Mouse (Mus musculus): Measurements from ENCODE around the gene Hist1h2ao. TPM values are rescaled to one million over a fixed set of nuclear protein-coding genes. Genes with fewer than 3 reads are reported as not detected.
"Not testable (repeated sequence)": the region's sequence is repeated elsewhere in the genome, so short reads cannot be mapped to it uniquely, and the experiment has no call there.

The Hist1h2ao gene
- polyA plus RNA-seq, 1 experiment from 2014 or later, result not detected

- not testable (repeated sequence) for H3K9ac ChIP-seq (ENCODE audit: low read length); H3K27me3 ChIP-seq (replicated peaks; ENCODE audit: control insufficient read depth, insufficient read depth, low read length); H3K4me3 ChIP-seq (ENCODE audit: low read depth, low read length); ATAC-seq (replicated peaks; ENCODE audit: low FRiP score, low TSS enrichment, low read depth); H3K36me3 ChIP-seq (ENCODE audit: control insufficient read depth, insufficient read depth, low read length); H3K9me3 ChIP-seq (ENCODE audit: control insufficient read depth, low read length); H3K4me2 ChIP-seq (ENCODE audit: low read length); DNase-seq (ENCODE audit: low spot score); H3K4me1 ChIP-seq (replicated peaks; ENCODE audit: control insufficient read depth, insufficient read depth, low read length); H3K27ac ChIP-seq (ENCODE audit: low read depth)
Measured at GRCm38 (mm10) chr13:21797163-21797562, 13.1 kb upstream of the Hist1h2ao start.

DNA sequence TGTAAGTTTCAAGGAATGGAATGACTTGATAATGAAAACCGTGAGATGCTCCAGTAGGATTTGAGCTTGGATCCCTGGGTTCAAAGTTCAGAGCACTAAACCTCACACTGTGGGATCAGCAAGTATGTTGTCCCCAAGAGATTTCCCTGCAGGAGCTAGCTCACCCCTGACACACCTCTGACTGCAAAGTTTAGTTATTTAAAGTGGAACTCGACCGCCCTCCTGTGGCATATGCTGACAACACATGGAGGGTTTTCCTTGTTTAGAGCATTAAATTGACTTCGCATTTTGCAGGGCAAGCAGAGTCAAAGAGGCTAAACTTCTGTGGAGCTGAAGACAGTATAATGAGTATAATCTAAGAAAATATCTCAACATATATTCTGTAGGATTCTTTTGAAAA is 7.2 kb upstream of the Hist1h2ao start:
- peak; percentile 74; the same call in 1 of the 2 replicates for ATAC-seq (replicated peaks; ENCODE audit: low FRiP score, low TSS enrichment, low read depth)
- not testable (repeated sequence) for H3K4me3 ChIP-seq (ENCODE audit: low read depth, low read length); DNase-seq (ENCODE audit: low spot score); H3K9me3 ChIP-seq (ENCODE audit: control insufficient read depth, low read length); H3K9ac ChIP-seq (ENCODE audit: low read length); H3K27me3 ChIP-seq (replicated peaks; ENCODE audit: control insufficient read depth, insufficient read depth, low read length); H3K4me2 ChIP-seq (ENCODE audit: low read length); H3K36me3 ChIP-seq (ENCODE audit: control insufficient read depth, insufficient read depth, low read length); H3K27ac ChIP-seq (ENCODE audit: low read depth); H3K4me1 ChIP-seq (replicated peaks; ENCODE audit: control insufficient read depth, insufficient read depth, low read length)
- no CpG with 5 or more reads among the region's 4 CpGs for WGBS

DNA sequence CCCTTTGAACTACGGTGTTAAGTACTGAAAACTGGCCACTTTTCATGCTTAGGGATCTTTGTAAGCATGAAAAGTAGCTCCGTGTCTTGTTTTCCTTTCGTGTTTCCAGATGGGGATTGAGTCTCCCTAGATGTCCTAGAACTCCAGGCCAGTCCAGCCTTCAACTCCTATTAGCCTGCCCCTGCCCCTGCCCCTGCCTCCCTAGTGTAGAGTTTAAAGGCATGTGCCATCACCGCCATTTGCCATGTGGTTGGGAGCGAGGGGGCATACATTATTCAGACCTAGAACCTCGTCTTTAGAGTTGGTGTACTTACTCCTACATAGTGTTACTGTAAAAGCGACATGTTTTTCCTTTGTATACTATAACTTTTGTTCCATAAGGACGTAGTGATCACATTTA is 809 bp downstream of the Hist1h2ao start:
- not testable (repeated sequence) for H3K4me2 ChIP-seq (ENCODE audit: low read length); H3K9me3 ChIP-seq (ENCODE audit: control insufficient read depth, low read length); DNase-seq (ENCODE audit: low spot score); H3K9ac ChIP-seq (ENCODE audit: low read length); H3K4me1 ChIP-seq (replicated peaks; ENCODE audit: control insufficient read depth, insufficient read depth, low read length); H3K4me3 ChIP-seq (ENCODE audit: low read depth, low read length); H3K36me3 ChIP-seq (ENCODE audit: control insufficient read depth, insufficient read depth, low read length); H3K27me3 ChIP-seq (replicated peaks; ENCODE audit: control insufficient read depth, insufficient read depth, low read length); H3K27ac ChIP-seq (ENCODE audit: low read depth)
- peak; percentile 38 for ATAC-seq (replicated peaks; ENCODE audit: low FRiP score, low TSS enrichment, low read depth)
- no CpG with 5 or more reads among the region's 8 CpGs for WGBS

DNA sequence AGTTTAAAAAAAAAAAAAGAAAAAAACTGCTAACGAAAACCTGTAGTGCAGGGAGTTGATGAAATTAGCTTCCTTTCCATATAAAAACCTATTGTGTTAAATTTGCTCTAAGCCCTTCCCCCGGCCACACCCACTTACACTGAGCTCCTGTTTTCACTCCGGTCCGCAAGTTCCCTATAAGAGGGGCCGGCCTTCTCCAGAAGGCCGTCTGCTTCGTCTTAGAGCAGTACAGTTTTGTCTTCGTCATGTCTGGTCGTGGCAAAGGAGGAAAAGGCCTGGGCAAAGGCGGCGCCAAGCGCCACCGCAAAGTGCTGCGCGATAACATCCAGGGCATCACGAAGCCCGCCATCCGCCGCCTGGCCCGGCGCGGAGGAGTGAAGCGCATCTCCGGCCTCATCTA is 1.3 kb downstream of the Hist1h2ao start, which contains the start of gene Hist1h4m:
TSS of gene Hist1h4m (plus strand) at position 208 of the 400 bp plus-strand sequence.
- peak; percentile 70 for ATAC-seq (replicated peaks; ENCODE audit: low FRiP score, low TSS enrichment, low read depth)
- not testable (repeated sequence) for H3K4me1 ChIP-seq (replicated peaks; ENCODE audit: control insufficient read depth, insufficient read depth, low read length); H3K36me3 ChIP-seq (ENCODE audit: control insufficient read depth, insufficient read depth, low read length); H3K9ac ChIP-seq (ENCODE audit: low read length); H3K27me3 ChIP-seq (replicated peaks; ENCODE audit: control insufficient read depth, insufficient read depth, low read length); H3K4me3 ChIP-seq (ENCODE audit: low read depth, low read length); H3K9me3 ChIP-seq (ENCODE audit: control insufficient read depth, low read length); DNase-seq (ENCODE audit: low spot score); H3K27ac ChIP-seq (ENCODE audit: low read depth)
- no CpG with 5 or more reads among the region's 24 CpGs for WGBS
- H3K4me2 ChIP-seq (ENCODE audit: low read length), result peak within 1 kb of the TSS; percentile 34; the same call in 1 of the 2 replicates

DNA sequence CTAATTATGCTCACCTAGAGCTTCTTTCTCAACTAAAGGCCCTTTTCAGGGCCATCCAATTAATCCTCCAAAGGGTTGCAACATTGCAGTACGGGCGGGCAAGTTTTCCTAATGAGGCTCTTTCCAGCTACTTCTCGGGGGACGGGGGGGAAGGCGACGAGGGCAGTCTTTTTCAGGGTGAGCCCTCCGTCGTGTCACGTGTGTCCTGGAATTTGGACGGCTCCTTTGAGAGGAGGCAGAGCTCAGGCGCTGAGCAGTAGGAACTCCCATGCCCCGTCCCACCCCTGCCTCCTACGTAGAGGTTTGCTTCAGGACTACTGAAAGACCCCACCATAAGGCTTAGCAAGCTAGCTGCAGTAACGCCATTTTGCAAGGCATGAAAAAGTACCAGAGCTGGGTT is 1.8 kb downstream of the Hist1h2ao start:
- not testable (repeated sequence) for H3K27ac ChIP-seq (ENCODE audit: low read depth); H3K4me1 ChIP-seq (replicated peaks; ENCODE audit: control insufficient read depth, insufficient read depth, low read length); H3K36me3 ChIP-seq (ENCODE audit: control insufficient read depth, insufficient read depth, low read length); DNase-seq (ENCODE audit: low spot score); H3K9ac ChIP-seq (ENCODE audit: low read length); H3K27me3 ChIP-seq (replicated peaks; ENCODE audit: control insufficient read depth, insufficient read depth, low read length); H3K4me3 ChIP-seq (ENCODE audit: low read depth, low read length); H3K9me3 ChIP-seq (ENCODE audit: control insufficient read depth, low read length)
- 0% methylated on average over 11 of the region's 14 CpGs for WGBS
- peak; percentile 68 for ATAC-seq (replicated peaks; ENCODE audit: low FRiP score, low TSS enrichment, low read depth)
- peak overlapping the region; percentile 34; the same call in 1 of the 2 replicates for H3K4me2 ChIP-seq (ENCODE audit: low read length)

GRCm38 (mm10) chr13:21820082-21820890 is 10.0 kb downstream of the Hist1h2ao start:
- H3K36me3 ChIP-seq (ENCODE audit: control insufficient read depth, insufficient read depth, low read length); DNase-seq (ENCODE audit: low spot score); H3K9me3 ChIP-seq (ENCODE audit: control insufficient read depth, low read length); H3K4me2 ChIP-seq (ENCODE audit: low read length); H3K9ac ChIP-seq (ENCODE audit: low read length); ATAC-seq (replicated peaks; ENCODE audit: low FRiP score, low TSS enrichment, low read depth); H3K27ac ChIP-seq (ENCODE audit: low read depth); H3K4me1 ChIP-seq (replicated peaks; ENCODE audit: control insufficient read depth, insufficient read depth, low read length); H3K27me3 ChIP-seq (replicated peaks; ENCODE audit: control insufficient read depth, insufficient read depth, low read length); H3K4me3 ChIP-seq (ENCODE audit: low read depth, low read length): not testable (repeated sequence)
- 78% methylated on average over 6 of the region's 16 CpGs for WGBS

- no peaks in the 10 kb centered on the region for H3K27me3 ChIP-seq (replicated peaks; ENCODE audit: control insufficient read depth, insufficient read depth, low read length)
- H3K4me2 ChIP-seq (ENCODE audit: low read length), result no peak overlapping the region
- ATAC-seq (replicated peaks; ENCODE audit: low FRiP score, low TSS enrichment, low read depth) (no peak), DNase-seq (ENCODE audit: low spot score) (peak; percentile 39)
- no peak overlapping the region for H3K4me3 ChIP-seq (ENCODE audit: low read depth, low read length)
- H3K27ac ChIP-seq (ENCODE audit: low read depth), result no peak overlapping the region
- 59% methylated on average over 3 of the region's 3 CpGs for WGBS
- H3K9me3 ChIP-seq (ENCODE audit: control insufficient read depth, low read length), result no peaks in the 10 kb centered on the region
- no peaks in the 10 kb centered on the region for H3K36me3 ChIP-seq (ENCODE audit: control insufficient read depth, insufficient read depth, low read length)
- H3K4me1 ChIP-seq (replicated peaks; ENCODE audit: control insufficient read depth, insufficient read depth, low read length), result no peaks in the 10 kb centered on the region
- H3K9ac ChIP-seq (ENCODE audit: low read length), result no peak overlapping the region
Measured at GRCm38 (mm10) chr13:21828511-21828910, 18.2 kb downstream of the Hist1h2ao start.

DNA sequence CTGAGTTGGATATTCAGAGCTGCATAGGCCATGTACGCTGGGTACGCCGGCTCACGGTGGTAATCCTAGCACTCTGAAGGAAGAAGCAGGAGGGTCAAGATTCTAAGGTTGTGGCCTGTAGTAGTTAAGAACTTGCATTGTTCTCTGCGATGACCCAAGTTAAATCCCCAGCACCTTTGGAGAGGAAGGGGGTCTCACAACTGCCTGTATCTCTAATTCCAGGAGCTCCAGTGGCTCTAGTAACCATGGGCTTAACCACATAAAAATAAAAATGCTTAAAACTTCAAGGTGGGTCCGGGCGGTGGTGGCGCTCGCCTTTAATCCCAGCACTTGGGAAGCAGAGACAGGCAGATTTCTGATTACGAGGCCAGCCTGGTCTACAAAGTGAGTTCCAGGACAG is 20.1 kb downstream of the Hist1h2ao start:
- no peak for ATAC-seq (replicated peaks; ENCODE audit: low FRiP score, low TSS enrichment, low read depth)
- H3K9me3 ChIP-seq (ENCODE audit: control insufficient read depth, low read length), result no peaks in the 10 kb centered on the region
- H3K27ac ChIP-seq (ENCODE audit: low read depth), result no peak overlapping the region
- WGBS, result 88% methylated on average over 10 of the region's 10 CpGs
- no peaks in the 10 kb centered on the region for H3K4me1 ChIP-seq (replicated peaks; ENCODE audit: control insufficient read depth, insufficient read depth, low read length)
- H3K4me2 ChIP-seq (ENCODE audit: low read length), result no peak overlapping the region
- H3K36me3 ChIP-seq (ENCODE audit: control insufficient read depth, insufficient read depth, low read length), result no peaks in the 10 kb centered on the region
- H3K9ac ChIP-seq (ENCODE audit: low read length), result no peak overlapping the region
- H3K27me3 ChIP-seq (replicated peaks; ENCODE audit: control insufficient read depth, insufficient read depth, low read length), result no peaks in the 10 kb centered on the region
- no peak for DNase-seq (ENCODE audit: low spot score)
- no peak overlapping the region for H3K4me3 ChIP-seq (ENCODE audit: low read depth, low read length)
